Mouse (Mus musculus) liver, embryonic 12.5 days (tissue): ENCODE measurements around the gene Ccng1. TPM values are rescaled to one million over a fixed set of nuclear protein-coding genes. Genes with fewer than 3 reads are reported as not detected.
"Not testable (repeated sequence)": the region's sequence is repeated elsewhere in the genome, so short reads cannot be mapped to it uniquely, and the experiment has no call there.

Experiments used
- ATAC-seq: fragments of 200-750 bp; cut with Nextera tagmentation; 2 replicates; pipeline ENCODE4 v1.8.0; 2017; ENCODE audit warnings: moderate number of reproducible peaks, mild to moderate bottlenecking, moderate library complexity
- H3K27ac ChIP-seq: fragments of 300-500 bp; sonication (generic); 2 replicates; pipeline ENCODE4 v1.5.1; 2016; ENCODE audit warnings: mild to moderate bottlenecking
- H3K27me3 ChIP-seq: fragments of 300-500 bp; sonication (generic); replicated peaks from 2 replicates; pipeline ENCODE4 v1.6.1; 2016; ENCODE audit warnings: mild to moderate bottlenecking, moderate library complexity
- H3K36me3 ChIP-seq: fragments of 300-500 bp; sonication (generic); 2 replicates; pipeline ENCODE4 v1.6.1; 2016; ENCODE audit warnings: mild to moderate bottlenecking, moderate library complexity
- H3K4me1 ChIP-seq: fragments of 300-500 bp; sonication (generic); 2 replicates; pipeline ENCODE4 v1.6.1; 2016
- H3K4me2 ChIP-seq: fragments of 300-500 bp; sonication (generic); 2 replicates; pipeline ENCODE4 v1.6.1; 2016; ENCODE audit warnings: mild to moderate bottlenecking, moderate library complexity
- H3K4me3 ChIP-seq: fragments of 300-500 bp; sonication (generic); 2 replicates; pipeline ENCODE4 v1.5.1; 2016; ENCODE audit warnings: mild to moderate bottlenecking, moderate library complexity
- H3K9ac ChIP-seq: fragments of 300-500 bp; sonication (generic); 2 replicates; pipeline ENCODE4 v1.6.1; 2016; ENCODE audit warnings: mild to moderate bottlenecking, moderate library complexity
- H3K9me3 ChIP-seq: fragments of 300-500 bp; sonication (generic); replicated peaks from 2 replicates; pipeline ENCODE4 v1.6.1; 2016; ENCODE audit warnings: mild to moderate bottlenecking, moderate library complexity
- WGBS: fragments of 180-500 bp; shearing (Covaris S2); methylation state at CpG from one replicate; pipeline ENCODE4 v1.1.7; 2016; ENCODE audit not compliant: insufficient replicate concordance; 5-methylcytosine and 5-hydroxymethylcytosine counted together
- polyA plus RNA-seq: library from polyadenylated mRNA; unstranded; fragments of >200 nt; fragmentation: Nextera tagmentation; extraction: Ambion mirVana; gene quantifications from 2 replicates; pipeline ENCODE4 v1.2.1, GENCODE M21; 2016

The Ccng1 gene
- polyA plus RNA-seq, 1 experiment from 2014 or later, result 32.9 TPM

DNA sequence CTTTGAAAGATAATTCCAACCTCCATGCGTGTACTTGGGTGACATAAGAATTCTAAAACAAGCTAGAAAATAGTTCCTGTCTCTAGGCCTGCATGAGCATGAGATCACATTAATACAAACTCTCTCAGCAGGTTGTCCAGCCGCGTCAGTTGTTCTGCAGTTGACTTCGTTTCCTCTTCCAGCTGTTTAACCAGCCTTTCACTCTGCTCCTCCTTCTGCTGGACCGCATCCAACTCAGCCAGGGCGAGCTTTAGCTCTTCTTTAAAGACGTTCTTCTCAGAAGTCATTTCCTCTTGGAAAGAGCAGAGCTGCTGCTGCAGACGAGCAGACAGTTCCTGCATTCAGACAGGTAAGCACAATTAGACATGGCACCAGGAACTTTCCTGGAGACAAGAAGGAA is 41.3 kb downstream of the Ccng1 start:
- Histone ChIP-seq H3K27ac (no peak overlapping the region), H3K4me2 (no peak overlapping the region), H3K4me1 (no peaks in the 10 kb centered on the region), H3K4me3 (no peak overlapping the region), H3K9ac (no peak overlapping the region), H3K9me3 (no peaks in the 10 kb centered on the region), H3K27me3 (no peaks in the 10 kb centered on the region), H3K36me3 (peaks cover 98% of the 10 kb centered on the region)
- ATAC-seq, result no peak
- 86% methylated on average over 8 of the region's 8 CpGs for WGBS

DNA sequence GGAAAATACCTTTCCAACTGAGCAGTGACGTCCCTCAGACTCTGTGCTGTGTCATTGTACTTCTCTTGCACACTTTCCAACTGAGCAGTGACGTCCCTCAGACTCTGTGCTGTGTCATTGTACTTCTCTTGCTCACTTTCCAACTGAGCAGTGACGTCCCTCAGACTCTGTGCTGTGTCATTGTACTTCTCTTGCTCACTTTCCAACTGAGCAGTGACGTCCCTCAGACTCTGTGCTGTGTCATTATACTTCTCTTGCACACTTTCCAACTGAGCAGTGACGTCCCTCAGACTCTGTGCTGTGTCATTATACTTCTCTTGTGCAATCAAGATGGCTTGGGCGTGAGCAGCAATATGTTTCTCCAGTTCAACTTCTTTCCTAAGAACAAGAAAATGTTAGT is 45.2 kb downstream of the Ccng1 start:
- not testable (repeated sequence) for H3K9ac ChIP-seq, H3K27me3 ChIP-seq, H3K4me2 ChIP-seq, H3K9me3 ChIP-seq, H3K27ac ChIP-seq, H3K4me1 ChIP-seq, ATAC-seq, H3K4me3 ChIP-seq
- 78% methylated on average over 6 of the region's 6 CpGs for WGBS
- peaks cover 97% of the 10 kb centered on the region for H3K36me3 ChIP-seq

Other genes starting within 250 kb of the Ccng1 start
- gene Mat2b, start 60.1 kb downstream of the Ccng1 start, polyA plus RNA-seq, result 64.8 and 65.8 TPM in 2 replicates
- gene Hmmr, start 21.9 kb downstream of the Ccng1 start, polyA plus RNA-seq, result 80.7 and 80.9 TPM in 2 replicates
- 128 TPM in 2 replicates for gene Nudcd2, start 21.6 kb downstream of the Ccng1 start, polyA plus RNA-seq